Mouse (Mus musculus) embryo, embryonic 10 days (tissue): Measurements from ENCODE around the gene Cabin1.

ENCODE experiments used
- DNase-seq: peaks from one replicate; pipeline ENCODE4 v3.0.0-alpha.2; 2015; ENCODE audit warnings: low spot score

The Cabin1 gene

DNA sequence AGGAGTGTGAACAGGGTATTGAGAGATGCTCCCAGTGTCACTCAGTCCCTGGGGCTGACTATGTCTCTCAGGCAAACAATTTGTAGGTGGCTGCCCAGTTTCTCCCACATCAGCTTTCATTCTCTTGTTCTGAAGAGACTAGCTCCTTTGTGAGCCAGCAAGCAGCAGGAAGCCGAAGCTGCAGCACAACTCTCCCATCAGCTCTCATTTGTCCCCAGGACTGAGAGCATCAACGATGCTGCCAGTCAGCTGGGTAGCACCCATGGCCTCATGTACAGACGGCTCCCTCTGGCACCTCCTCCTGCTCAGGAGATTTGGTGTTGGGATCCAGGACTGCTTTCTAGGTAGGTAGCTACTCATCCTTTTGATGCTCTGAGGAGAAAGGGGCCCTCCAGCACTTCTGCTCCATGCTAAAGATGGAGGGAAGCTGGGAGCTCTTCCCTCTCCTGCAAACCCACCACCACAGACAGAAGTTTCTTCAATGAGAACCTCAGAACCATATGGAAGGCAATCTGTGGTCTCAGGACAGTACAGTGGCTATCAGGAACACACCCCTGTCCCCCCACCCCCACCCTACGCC is 97.6 kb downstream of the Cabin1 start:
- DNase-seq = no peak

DNA sequence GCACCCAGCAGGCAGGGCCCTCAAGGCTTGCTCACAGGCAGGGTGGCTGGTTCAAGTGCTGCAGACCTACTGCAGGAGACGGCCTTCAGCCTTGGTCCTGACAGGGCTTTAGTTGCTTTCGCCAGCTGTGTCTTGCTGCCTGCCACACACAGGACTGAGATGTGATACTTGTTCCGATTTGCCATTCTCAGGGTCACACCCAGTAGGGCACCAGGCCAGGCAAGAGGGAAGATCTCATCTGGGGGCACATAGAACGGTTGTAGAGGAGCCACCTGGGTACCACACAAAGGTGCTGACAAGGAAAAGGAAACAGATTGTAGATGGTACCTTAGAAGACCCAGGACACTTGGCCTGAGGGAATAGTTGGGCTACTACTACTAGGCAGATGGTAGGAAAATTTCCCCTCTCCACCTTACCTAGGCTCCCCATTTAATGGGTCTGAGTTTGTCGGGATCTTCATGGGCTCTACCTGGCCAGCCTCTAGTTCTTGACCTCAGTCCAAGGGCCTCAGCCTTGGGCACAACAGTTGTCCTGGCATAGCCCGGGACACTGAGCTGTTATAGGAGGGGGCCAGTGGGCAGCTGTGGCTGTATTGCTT is 99.4 kb downstream of the Cabin1 start:
- DNase-seq = no peak

DNA sequence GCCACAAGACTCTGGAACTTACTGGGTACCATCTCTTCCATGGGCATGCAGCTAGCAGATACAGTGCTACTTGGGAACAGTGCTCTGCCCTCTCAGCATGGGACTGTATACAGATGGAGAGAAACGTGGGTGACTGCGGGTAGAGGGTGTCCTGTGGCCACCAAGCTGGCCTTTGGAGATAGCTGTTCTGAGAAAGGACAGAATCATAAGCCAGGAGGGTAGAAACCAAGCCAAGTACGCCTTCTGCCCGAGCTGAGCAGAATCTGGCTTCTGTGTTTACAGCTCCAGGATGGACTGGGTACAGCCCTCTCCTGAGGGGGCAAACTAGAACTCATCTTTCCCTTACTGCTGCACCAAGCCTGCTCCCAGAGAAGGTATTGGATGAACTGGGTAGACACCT is 101.6 kb downstream of the Cabin1 start:
- no peak for DNase-seq

DNA sequence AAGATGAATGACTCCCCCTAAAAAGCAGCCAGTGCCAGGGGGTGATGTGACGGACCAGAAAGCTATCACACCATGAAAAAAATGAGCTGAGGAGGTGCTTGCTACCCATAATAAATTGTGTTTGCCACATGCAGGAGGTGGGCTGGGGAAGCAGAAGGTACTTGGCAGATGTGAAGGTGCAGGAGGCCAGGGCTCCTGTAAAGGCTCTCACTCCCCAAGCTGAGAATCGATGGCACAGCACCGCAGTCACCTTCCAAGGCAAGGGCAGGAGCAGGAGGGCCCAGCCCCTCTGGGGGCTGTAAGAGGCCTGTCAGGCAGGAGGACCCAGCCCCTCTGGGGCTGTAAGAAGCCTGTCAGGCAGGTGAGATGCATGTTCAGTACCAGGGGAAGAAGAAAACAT is 102.3 kb downstream of the Cabin1 start:
- DNase-seq = no peak

DNA sequence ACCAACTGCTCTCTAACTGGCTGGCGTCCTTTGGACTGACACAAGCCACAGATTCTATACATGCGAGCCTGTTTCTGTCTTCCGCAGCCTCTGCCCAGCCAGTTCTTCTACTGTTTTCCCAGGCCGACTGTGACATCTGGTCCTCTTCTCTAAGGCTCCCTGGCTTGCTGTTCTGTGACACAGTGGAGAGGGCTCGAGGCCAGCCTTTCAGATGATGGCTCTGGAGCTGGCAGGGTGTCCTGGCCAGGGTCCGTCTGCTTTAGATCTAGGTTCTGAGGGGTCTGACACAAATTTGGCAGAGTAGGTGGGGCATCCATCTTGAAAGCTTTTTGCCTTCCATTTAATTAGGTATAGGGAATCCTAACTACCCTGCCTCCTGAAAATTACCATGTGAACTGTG is 102.8 kb downstream of the Cabin1 start:
- DNase-seq = no peak

- no peak for DNase-seq
Measured at GRCm38 (mm10) chr10:75657772-75658171, 106.4 kb downstream of the Cabin1 start.

DNA sequence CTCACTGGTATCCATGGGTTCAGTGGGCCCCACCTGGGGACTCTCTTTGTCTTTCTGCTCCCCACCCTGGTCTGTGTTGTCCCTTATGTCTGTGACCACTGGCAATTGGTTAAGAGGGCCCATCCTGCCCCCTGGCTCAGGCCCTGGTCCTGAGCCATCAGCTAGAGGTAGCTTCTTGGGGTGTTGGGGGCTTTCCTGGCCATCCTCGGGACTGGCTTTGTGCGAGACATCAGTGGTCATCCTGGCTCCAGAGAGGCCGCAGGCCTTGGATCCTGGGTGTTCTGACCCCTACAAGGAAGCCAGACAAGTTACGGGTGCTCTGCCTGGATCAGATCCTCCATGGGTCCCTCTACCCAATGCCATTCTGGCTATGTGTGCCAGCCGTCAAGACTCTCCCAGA is 107.0 kb downstream of the Cabin1 start:
- DNase-seq = no peak

GRCm38 (mm10) chr10:75654053-75654452 is 110.1 kb downstream of the Cabin1 start:
- no peak for DNase-seq

- DNase-seq = no peak
Measured at GRCm38 (mm10) chr10:75651381-75652068, 112.6 kb downstream of the Cabin1 start.

- no peak for DNase-seq
Measured at GRCm38 (mm10) chr10:75650306-75650902, 113.7 kb downstream of the Cabin1 start.

DNA sequence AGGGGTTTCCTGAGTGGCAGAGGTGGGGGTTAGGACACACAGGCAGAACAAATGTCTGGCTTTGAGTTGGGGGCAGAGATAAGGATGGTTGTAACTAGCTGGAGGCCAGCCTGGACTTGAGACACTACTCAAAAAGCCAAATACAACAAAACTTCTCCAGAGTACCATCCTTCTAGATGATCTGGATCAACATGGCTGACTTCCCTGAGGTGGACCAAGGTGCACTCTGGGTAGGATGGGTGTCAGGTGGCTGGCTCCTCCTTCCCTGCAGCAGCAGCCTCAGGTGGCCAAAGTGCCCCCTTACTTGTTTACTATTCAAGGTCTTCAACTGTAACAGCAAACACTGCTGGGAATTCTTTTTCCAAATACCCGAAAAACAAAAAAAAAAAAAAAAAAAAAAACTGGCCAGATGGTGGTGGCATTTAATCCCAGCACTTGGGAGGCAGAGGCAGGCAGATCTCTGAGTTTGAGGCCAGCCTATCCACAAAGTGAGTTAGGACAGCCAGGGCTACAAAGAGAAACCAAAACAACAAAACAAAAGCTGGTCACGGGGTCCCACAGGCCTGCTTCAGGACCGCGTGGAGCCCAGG is 114.6 kb downstream of the Cabin1 start:
- no peak for DNase-seq

DNA sequence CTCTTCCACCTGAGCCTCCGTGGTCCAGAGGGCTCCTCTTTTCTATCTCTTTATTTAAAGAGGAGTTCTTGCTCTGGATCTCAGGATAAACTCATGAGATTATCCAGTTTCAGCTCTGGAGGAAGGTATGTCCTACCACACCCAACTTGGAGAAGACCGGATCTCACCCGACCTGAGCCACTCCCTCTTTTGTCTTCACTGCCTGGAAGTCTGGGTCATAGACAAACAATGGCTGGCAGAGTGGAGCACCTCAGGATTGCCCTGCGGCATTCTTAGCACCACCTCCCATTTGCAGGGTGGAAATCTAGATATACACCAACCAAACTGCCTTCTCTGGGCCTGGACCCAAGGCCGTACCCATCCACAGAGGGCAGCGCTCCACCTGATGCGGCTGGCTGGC is 115.1 kb downstream of the Cabin1 start:
- no peak for DNase-seq

GRCm38 (mm10) chr10:75648091-75648490 is 116.0 kb downstream of the Cabin1 start:
- no peak for DNase-seq

GRCm38 (mm10) chr10:75647362-75647761 is 116.8 kb downstream of the Cabin1 start:
- no peak for DNase-seq

- no peak for DNase-seq
Measured at GRCm38 (mm10) chr10:75646406-75646805, 117.7 kb downstream of the Cabin1 start.

- no peak for DNase-seq
Measured at GRCm38 (mm10) chr10:75645616-75646015, 118.5 kb downstream of the Cabin1 start.

- DNase-seq = peak; percentile 72
Measured at GRCm38 (mm10) chr10:75643741-75644343, 120.3 kb downstream of the Cabin1 start, which contains the start of gene Susd2. Gene Susd2, minus strand, starts transcription at chr10:75644008.

- no peak for DNase-seq
Measured at GRCm38 (mm10) chr10:75642891-75643290, 121.2 kb downstream of the Cabin1 start.

DNA sequence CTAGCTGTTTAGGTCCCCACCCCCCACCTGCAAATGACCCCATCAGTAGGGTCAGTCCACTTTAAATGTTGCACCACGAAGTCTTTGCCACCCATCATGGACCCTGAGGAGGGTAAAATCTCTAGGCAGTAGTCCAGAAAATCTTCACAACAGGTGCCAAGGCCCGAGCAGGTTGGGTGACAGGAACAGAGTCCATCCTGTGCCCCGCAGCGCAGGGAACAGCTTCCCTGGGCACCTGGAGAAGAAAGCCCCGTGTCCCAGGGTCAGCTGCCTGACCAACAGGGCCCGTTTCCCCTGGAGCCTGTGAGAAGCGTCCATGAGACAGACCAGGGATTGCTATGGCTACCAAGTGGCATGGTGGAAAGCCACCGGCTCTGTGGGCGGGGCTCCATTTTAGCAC is 121.7 kb downstream of the Cabin1 start:
- DNase-seq = no peak

- no peak for DNase-seq
Measured at GRCm38 (mm10) chr10:75641721-75642222, 122.4 kb downstream of the Cabin1 start.

DNA sequence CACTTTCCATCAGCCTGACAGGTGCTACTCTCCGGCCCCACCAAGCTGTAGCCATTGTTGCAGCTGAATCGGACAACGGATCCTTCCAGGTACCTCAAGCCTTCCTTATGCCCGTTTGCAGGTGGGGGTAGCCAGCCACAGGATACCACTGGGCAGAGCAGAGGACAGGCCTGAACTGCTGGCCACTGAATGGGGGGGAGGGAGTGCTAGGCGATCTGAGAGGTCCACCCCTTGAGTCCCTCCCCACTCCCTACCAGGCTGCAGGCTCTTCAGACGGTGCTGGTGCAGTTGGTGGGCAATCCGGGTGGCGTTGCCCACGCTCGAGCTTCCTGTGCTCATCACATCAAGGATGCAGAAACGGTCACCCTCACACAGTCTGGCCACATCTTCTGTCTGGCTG is 126.4 kb downstream of the Cabin1 start:
- no peak for DNase-seq
